Mouse (Mus musculus): ENCODE measurements around the gene Itga3.
A peak's percentile ranks its signal among the peaks of the same experiment; 100 is the strongest.
"Not testable (repeated sequence)": the region's sequence is repeated elsewhere in the genome, so short reads cannot be mapped to it uniquely, and the experiment has no call there.

Gene Itga3

DNA sequence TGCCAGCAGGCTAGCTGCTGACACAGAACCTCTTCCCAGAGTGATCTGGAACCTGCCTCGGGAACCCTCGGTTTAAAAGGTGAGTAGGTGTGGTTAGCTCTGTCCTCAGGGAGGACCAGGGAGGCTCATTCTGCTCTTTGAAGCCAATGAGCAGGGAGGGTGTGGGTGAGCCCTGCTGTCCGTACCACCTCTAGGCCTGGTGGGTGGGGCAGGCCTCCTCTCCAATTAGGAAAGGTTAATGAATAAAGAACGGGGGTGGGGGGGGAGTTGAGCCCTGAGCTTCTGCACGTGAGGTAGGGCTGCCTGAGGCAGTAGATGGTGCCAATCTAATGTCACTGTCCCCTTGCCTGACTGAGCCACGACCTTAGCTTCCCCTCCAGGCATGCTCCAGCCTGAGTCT, 43.7 kb downstream of the Itga3 start:
- DNase-seq (ENCODE audit: low spot score in 2 of 2), result no peak

DNA sequence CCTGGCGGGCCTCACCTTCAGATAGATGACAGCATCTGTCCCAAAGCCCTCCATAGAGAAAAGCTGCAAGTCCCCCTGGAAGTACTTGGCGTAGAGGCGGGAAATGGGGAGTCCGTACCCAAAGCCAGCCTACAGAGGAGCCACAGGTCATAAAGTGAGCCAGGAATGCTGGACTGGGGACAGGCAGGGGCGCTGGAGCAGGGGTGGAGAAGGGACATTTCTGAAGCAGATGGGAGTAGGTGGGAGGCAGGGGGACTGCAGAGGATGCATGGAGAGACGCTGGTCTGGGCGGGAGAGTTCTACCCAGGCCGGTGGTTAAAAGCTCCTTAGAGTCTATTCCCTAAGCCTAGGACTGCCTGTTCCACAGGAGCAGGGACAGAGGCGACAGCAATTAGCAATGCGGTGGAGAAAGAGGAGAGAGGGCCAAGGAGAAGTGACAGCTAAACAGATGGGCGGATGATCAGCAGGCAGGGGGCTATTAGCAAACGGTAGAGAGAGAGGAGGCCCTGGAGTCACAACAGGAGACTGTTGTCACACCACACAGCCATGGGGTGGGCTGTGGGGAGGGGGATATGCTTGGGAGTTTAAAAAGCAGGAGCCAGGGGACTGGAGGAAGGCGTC, 48.6 kb downstream of the Itga3 start:
- DNase-seq (ENCODE audit: low spot score in 2 of 2), result no peak

DNA sequence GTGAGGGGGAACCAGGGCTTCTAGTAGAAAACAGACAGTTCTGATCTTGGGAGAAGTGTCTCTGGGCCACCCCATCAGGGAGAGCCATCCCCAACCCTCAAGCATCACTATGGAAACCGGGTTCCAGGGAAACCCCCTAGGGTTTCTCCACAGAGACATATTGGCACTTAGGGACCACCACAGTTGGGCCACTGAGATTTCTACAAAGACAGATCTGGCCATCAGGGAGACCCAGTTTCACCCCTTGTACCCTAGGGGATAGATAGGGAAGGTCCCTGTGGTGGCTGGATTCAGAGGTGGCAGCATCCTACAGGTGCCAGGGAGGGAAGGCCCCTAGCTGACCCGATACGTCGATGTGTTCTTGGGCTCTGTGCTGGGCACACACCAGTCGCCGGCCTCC, 49.8 kb downstream of the Itga3 start:
- DNase-seq (ENCODE audit: low spot score in 2 of 2), result no peak

- DNase-seq (ENCODE audit: low spot score in 2 of 2), result no peak
Measured at GRCm38 (mm10) chr11:95026090-95026542, 50.5 kb downstream of the Itga3 start.

GRCm38 (mm10) chr11:95025227-95026012, 51.2 kb downstream of the Itga3 start:
- no peak for DNase-seq (ENCODE audit: low spot score in 2 of 2)

DNA sequence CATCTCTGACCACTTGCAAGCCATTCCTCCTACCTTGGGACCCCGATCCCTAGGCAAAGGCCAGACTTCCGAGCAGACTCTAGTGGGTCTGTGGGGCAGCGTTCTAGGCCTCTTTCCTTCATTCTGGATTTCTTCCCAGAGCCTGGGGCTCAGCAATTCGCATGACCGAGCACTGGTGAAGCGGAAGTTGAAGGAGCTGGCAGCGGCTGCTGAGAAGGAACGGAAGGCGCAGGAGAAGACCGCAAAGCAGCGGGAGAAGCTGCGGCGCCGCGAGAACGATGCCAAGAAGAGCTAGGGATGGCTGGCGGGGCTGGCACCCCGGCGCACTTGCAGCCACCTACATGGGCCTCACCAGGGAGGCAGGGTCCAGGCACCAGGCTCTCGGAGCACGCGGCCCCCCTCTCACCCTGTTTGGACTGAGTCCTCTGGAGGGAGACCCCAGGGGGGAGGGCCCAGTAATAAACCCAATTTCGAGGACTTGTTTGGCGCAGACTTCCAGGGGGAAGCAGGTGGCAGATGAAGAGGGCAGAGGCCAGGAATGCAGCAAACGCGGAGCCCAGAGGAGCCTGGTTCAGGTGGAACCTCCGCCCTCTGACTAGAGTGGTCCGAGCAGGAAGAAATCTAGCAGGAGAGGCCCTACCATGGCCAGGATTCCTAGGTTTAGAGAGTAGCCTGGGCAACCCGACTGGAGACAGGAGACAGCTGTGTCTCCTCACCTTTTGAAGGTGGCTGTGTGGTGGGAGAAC, 52.0 kb downstream of the Itga3 start:
- no peak for DNase-seq (ENCODE audit: low spot score in 2 of 2)

DNA sequence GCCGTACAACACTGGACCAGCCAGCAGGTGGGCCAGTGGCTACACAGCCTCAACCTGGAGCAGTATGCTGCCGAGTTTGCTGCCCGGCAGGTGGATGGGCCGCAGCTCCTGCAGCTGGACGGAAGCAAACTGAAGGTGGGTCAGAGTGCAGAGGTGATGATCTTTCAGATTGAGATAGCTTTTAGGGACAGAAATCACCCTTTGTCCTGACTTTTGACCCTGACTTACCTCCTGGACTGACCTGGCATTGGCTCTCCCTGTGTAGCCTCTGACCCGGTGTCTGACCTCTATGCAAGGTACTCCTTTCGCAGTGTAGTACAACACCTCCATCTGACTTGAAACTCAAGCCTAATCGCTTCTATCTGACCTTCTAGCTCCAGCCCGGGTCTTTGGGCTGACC, 53.1 kb downstream of the Itga3 start:
- DNase-seq (ENCODE audit: low spot score in 2 of 2), result no peak

DNA sequence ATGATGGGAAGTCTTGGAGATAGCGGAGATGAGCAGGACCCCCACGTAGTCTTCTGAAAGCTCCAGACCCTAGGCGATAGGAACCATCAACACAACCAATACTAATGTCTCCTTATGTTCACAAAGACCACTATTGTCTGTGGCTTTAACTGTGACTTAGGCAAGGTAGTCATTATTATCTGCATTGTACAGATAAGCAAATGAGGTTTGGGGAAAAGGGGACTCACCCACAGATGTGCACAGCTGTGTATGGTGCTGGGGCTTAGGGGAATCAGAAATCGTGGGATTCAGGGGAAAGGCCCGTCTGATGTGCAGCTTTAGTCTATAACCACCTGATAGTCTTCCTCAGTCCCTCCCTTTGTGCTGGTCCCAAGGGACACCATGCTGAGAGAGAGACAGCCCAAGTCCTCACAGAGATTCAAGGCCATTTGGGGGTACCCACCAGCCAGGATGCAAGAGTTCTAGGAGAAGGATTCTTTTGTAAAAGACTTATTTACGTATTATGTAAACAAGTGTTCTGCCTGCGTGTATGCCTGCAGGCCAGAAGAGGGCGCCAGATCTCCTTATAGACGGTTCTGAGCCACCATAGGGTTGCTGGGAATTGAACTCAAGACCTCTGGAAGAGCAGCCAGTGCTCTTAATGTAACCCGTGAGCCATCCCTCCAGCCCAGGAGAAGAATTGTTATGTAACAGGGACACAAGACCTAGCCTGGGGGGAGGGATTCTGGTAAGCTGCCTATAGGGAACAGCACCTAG, 54.2 kb downstream of the Itga3 start:
- no peak for DNase-seq (ENCODE audit: low spot score in 2 of 2)

GRCm38 (mm10) chr11:95015484-95015883, 61.1 kb downstream of the Itga3 start:
- no peak for DNase-seq (ENCODE audit: low spot score in 2 of 2)

DNA sequence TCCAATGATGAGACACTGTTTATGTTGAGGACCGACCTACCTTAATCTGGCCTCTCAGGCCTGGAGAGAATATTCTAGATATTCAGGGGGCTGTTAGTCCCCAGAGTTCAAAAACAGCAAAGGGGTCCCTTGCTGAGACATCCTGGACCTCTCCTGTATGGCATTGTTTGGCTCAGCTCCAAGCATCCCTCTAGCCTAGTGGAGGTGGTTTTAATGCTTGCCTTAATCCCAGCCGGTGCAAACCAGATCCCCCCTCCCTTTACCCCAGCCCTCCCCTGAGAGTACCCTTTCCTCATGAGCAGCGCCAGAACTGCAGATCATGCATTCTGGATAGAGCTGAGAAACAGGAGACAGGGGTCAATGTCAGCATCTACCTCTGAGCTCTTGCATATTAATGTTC, 64.1 kb downstream of the Itga3 start:
- no peak for DNase-seq (ENCODE audit: low spot score in 2 of 2)

DNA sequence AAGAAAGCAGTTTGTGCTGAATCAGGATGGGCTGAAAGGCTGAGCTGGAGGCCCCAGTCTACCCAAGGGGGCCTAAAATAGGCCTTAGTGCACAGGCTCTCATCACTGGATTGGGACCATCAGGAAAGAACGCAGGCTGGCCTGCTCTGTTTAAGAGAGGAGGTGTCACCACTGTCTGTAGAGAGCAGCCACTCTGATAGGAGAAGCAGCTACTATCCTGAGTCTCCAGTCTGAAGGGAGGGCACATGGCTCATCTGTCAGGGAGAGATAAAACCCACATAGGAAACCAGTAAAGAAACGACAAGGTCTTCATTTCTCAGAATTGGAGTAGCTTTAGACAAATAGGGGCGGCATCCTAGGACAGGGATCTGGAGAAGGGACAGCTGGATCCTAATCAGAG, 64.5 kb downstream of the Itga3 start:
- DNase-seq (ENCODE audit: low spot score in 2 of 2), result no peak

DNA sequence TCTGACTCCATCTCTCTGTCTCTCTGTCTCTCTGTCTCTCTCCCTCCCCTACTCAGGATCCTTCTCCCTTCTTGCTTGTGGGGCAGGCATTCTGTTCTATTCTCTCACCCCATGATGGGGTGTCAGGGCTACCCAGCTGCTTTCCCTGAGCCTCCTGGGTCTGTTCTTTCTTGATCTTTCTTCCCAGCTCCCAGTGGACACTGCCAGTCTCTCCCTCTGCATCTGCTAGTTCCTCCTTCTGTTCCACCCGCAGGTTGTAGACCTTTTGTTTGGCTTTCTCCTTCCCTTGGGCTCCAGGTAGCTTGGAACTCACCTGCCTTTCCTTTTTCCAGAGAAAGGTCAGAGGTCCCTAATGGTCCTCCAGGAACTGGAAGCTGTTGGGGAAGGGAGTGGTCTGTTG, 65.2 kb downstream of the Itga3 start:
- no peak for DNase-seq (ENCODE audit: low spot score in 2 of 2)

DNA sequence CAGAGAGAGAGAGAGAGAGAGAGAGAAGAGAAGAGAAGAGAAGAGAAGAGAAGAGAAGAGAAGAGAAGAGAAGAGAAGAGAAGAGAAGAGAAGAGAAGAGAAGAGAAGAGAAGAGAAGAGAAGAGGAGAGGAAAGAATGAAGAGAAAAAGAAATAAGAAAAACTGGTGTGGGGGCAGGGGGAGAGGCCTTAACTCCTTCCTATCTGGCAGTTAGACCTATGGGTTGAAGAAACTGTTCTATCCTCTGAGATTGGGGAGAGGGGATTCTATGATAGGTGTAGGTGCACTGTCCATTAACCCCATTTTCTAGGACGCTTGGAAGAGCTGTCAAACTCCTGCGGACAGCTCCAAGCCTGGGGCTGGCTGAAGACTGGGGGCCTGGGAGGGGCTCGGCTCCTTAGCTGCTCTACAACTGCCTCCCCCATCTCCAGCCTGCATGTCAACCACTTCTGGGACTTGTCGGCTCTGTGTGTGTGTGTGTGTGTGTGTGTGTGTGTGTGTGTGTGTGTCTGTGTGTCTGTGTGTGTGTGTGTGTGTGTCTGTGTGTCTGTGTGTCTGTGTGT, 65.7 kb downstream of the Itga3 start:
- not testable (repeated sequence) for DNase-seq (ENCODE audit: low spot score in 2 of 2)

GRCm38 (mm10) chr11:95010141-95010739, 66.4 kb downstream of the Itga3 start:
- no peak for DNase-seq (ENCODE audit: low spot score in 2 of 2)

DNA sequence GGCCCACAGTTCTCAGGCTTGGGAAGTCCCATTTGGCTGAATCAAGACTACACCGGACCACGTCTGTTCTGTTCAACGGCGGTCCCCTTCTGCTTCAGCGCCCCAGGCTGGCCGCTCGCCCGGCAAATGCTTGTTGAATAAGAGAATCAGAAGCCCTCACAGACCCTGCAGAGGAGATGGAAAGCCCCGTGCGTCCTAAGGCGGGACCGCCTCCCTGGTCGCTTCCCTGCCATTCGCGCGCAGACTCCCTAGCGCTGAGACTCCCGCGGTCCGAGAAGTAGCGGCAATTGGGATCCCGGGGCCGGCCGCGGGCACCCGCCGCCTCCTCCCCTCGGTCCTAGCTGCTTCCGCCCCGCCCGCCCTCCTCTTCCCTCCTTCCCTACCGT, 67.0 kb downstream of the Itga3 start, which contains the start of gene Samd14:
Gene Samd14, plus strand, starts transcription at position 251 of the 386 bp plus-strand sequence.
- peak in 1 of 2 experiments; percentile 47 for DNase-seq (ENCODE audit: low spot score in 2 of 2)

DNA sequence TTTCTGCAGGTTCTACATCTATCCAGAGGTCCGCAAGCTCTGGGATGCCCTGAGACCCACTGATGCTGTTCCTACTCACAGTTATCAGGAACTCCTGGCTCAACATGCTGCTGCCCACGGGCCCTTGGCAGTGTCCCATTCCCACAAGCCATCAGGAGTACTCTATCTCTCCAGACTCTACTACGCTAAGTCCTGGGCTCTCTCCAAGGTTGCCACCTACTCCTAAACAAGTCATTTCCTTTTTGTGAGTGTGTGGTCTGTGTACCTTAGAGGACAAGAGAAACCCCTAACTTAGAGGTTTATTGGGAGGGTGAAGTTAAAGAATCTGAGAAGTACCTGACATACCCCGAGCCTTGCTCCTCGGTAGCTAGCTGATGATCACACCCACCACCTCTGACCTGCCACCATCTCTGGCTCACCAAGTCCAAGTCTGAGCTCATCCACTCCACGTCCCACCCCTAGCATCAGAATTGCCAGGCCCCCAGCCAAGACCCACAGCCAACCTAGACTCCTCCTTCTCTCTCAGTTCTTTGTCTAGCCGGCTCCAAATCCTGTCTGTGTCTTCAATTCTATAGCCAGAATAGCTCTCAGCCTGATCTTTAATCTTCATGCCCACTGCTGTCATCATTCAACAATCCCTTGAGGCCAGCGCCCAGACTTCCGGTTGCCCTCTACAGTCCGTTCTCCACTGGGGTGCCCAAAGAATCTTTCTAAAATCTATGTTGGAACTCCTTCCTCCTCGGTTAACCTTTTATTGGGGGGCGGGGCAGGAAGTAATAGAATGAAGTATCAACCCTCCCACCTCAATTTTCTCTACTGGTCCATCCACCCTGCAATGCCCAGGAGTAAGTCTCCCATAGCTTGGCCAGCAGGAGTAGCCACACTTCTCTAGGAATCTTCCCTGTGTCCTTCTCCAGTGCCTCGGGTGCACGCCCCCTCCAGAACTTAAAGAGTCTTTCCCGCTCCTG, 67.7 kb downstream of the Itga3 start:
- no peak for DNase-seq (ENCODE audit: low spot score in 2 of 2)

DNA sequence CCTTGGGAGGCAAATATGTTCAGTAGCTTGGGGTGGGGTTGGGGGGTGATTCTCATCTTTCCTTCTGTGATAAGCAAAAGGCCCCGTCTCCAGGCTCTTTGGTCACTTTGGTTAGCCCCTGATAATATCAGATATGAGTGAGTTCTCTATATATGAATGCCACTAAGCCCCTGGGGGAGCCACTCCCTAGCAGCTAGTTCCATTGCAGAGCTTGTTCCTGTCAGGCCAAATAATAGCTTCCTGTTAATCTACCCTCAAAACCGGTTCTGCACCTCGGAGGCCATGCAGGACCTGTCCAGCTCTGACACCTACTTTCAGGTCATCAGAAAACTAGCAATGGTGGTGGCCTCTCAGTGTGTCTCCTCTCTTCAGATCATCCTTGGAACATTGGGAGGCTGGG, 69.2 kb downstream of the Itga3 start:
- DNase-seq (ENCODE audit: low spot score in 2 of 2), result no peak

- peak in 1 of 2 experiments; percentile 66 for DNase-seq (ENCODE audit: low spot score in 2 of 2)
Measured at GRCm38 (mm10) chr11:95006525-95007219, 69.9 kb downstream of the Itga3 start.

- no peak for DNase-seq (ENCODE audit: low spot score in 2 of 2)
Measured at GRCm38 (mm10) chr11:95006038-95006437, 70.6 kb downstream of the Itga3 start.

DNA sequence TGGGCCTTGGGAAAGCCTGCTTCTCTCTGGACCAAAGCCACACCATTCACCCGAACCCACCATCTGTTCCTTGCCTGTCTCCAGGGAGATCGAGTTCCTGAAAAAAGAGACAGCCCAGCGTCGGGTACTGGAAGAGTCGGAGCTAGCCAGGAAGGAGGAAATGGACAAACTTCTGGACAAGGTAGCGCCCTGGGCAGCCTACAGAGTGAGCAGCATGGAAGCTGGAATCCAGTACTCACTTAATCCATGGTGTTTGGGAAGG, 71.7 kb downstream of the Itga3 start:
- no peak for DNase-seq (ENCODE audit: low spot score in 2 of 2)

All from right cerebral cortex, postnatal 36 days (tissue).